Mouse (Mus musculus): Measurements from ENCODE around the gene Fut8. TPM values are rescaled to one million over a fixed set of nuclear protein-coding genes. Genes with fewer than 3 reads are reported as not detected.

Gene Fut8
- polyA plus RNA-seq, 1 experiment from 2014 or later: 10.1 TPM

GRCm38 (mm10) chr12:77484761-77485160 is 246.8 kb downstream of the Fut8 start:
- H3K27ac ChIP-seq (ENCODE audit: low read depth, low read length): no peak overlapping the region
- no peaks in the 10 kb centered on the region for H3K9me3 ChIP-seq (ENCODE audit: control insufficient read depth)
- no peaks in the 10 kb centered on the region for H3K36me3 ChIP-seq (ENCODE audit: control insufficient read depth, insufficient read depth)
- TF ChIP-seq CTCF (IDR thresholded peaks at IDR 0.05; ENCODE audit: low read depth): no peak
- no peak for ATAC-seq
- no peaks in the 10 kb centered on the region for H3K27me3 ChIP-seq (replicated peaks; ENCODE audit: control insufficient read depth, insufficient read depth, low read length)
- H3K9ac ChIP-seq (ENCODE audit: low read depth, low read length): no peak overlapping the region
- H3K4me3 ChIP-seq (ENCODE audit: low read depth, low read length): no peak overlapping the region
- no peak overlapping the region for H3K4me2 ChIP-seq (replicated peaks; ENCODE audit: low read depth)
- H3K4me1 ChIP-seq (replicated peaks; ENCODE audit: control insufficient read depth, insufficient read depth, low read length): no peaks in the 10 kb centered on the region
- WGBS: 84% methylated on average over 3 of the region's 3 CpGs

DNA sequence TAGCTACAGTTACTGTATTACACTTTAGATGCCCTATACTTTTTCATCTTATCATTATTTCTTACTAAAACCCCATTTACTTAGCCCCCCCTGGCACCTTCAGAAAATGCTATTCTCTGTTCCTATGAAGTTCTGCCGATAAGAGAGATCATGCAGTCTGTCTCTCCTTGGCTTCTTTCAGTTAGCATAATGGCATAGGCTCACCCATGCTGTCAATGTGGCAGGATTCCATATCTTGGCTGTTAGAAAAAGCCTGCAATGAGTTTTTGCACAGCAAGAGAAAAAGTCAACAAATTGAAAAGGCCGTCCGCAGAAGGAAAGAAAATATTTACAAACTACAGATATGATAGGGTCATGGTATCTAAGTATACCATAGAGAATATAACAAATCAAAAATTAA is 253.6 kb downstream of the Fut8 start:
- Histone ChIP-seq H3K27me3 (replicated peaks; ENCODE audit: control insufficient read depth, insufficient read depth, low read length) (no peaks in the 10 kb centered on the region), H3K9me3 (ENCODE audit: control insufficient read depth) (no peaks in the 10 kb centered on the region), H3K4me3 (ENCODE audit: low read depth, low read length) (no peak overlapping the region), H3K4me2 (replicated peaks; ENCODE audit: low read depth) (no peak overlapping the region), H3K9ac (ENCODE audit: low read depth, low read length) (no peak overlapping the region), H3K27ac (ENCODE audit: low read depth, low read length) (no peak overlapping the region), H3K36me3 (ENCODE audit: control insufficient read depth, insufficient read depth) (no peaks in the 10 kb centered on the region), H3K4me1 (replicated peaks; ENCODE audit: control insufficient read depth, insufficient read depth, low read length) (no peaks in the 10 kb centered on the region)
- WGBS: 70% methylated on average over 3 of the region's 3 CpGs
- ATAC-seq: no peak
- no peak for TF ChIP-seq CTCF (IDR thresholded peaks at IDR 0.05; ENCODE audit: low read depth)

GRCm38 (mm10) chr12:77495781-77496180 is 257.9 kb downstream of the Fut8 start:
- Histone ChIP-seq H3K4me3 (ENCODE audit: low read depth, low read length) (no peak overlapping the region), H3K9ac (ENCODE audit: low read depth, low read length) (no peak overlapping the region), H3K4me2 (replicated peaks; ENCODE audit: low read depth) (no peak overlapping the region), H3K9me3 (ENCODE audit: control insufficient read depth) (no peaks in the 10 kb centered on the region), H3K27me3 (replicated peaks; ENCODE audit: control insufficient read depth, insufficient read depth, low read length) (no peaks in the 10 kb centered on the region), H3K36me3 (ENCODE audit: control insufficient read depth, insufficient read depth) (no peaks in the 10 kb centered on the region), H3K4me1 (replicated peaks; ENCODE audit: control insufficient read depth, insufficient read depth, low read length) (no peaks in the 10 kb centered on the region), H3K27ac (ENCODE audit: low read depth, low read length) (no peak overlapping the region)
- 89% methylated on average over 1 of the region's 1 CpGs for WGBS
- TF ChIP-seq CTCF (IDR thresholded peaks at IDR 0.05; ENCODE audit: low read depth): no peak
- ATAC-seq: no peak

GRCm38 (mm10) chr12:77498153-77498552 is 260.2 kb downstream of the Fut8 start:
- no peak for ATAC-seq
- H3K36me3 ChIP-seq (ENCODE audit: control insufficient read depth, insufficient read depth): no peaks in the 10 kb centered on the region

GRCm38 (mm10) chr12:77500439-77501055 is 262.6 kb downstream of the Fut8 start:
- WGBS: 67% methylated on average over 5 of the region's 5 CpGs
- no peak overlapping the region for H3K9ac ChIP-seq (ENCODE audit: low read depth, low read length)
- H3K9me3 ChIP-seq (ENCODE audit: control insufficient read depth): no peaks in the 10 kb centered on the region
- H3K36me3 ChIP-seq (ENCODE audit: control insufficient read depth, insufficient read depth): no peaks in the 10 kb centered on the region
- H3K27me3 ChIP-seq (replicated peaks; ENCODE audit: control insufficient read depth, insufficient read depth, low read length): no peaks in the 10 kb centered on the region
- H3K4me1 ChIP-seq (replicated peaks; ENCODE audit: control insufficient read depth, insufficient read depth, low read length): no peaks in the 10 kb centered on the region
- ATAC-seq: no peak
- no peak overlapping the region for H3K4me2 ChIP-seq (replicated peaks; ENCODE audit: low read depth)
- no peak overlapping the region for H3K27ac ChIP-seq (ENCODE audit: low read depth, low read length)
- H3K4me3 ChIP-seq (ENCODE audit: low read depth, low read length): no peak overlapping the region
- TF ChIP-seq CTCF (IDR thresholded peaks at IDR 0.05; ENCODE audit: low read depth): no peak

More at GRCm38 (mm10) chr12:77498153-77498552, 260.2 kb downstream of the Fut8 start:
- no peaks in the 10 kb centered on the region for H3K27me3 ChIP-seq (replicated peaks; ENCODE audit: control insufficient read depth, insufficient read depth, low read length)
- TF ChIP-seq CTCF (IDR thresholded peaks at IDR 0.05; ENCODE audit: low read depth): no peak
- no peak overlapping the region for H3K9ac ChIP-seq (ENCODE audit: low read depth, low read length)
- no peak overlapping the region for H3K4me2 ChIP-seq (replicated peaks; ENCODE audit: low read depth)
- H3K9me3 ChIP-seq (ENCODE audit: control insufficient read depth): no peaks in the 10 kb centered on the region
- 49% methylated on average over 2 of the region's 2 CpGs for WGBS
- H3K27ac ChIP-seq (ENCODE audit: low read depth, low read length): no peak overlapping the region
- H3K4me3 ChIP-seq (ENCODE audit: low read depth, low read length): no peak overlapping the region
- H3K4me1 ChIP-seq (replicated peaks; ENCODE audit: control insufficient read depth, insufficient read depth, low read length): no peaks in the 10 kb centered on the region

GRCm38 (mm10) chr12:77501466-77502240 is 263.7 kb downstream of the Fut8 start:
- ATAC-seq: no peak
- no peak overlapping the region for H3K4me3 ChIP-seq (ENCODE audit: low read depth, low read length)
- WGBS: 40% methylated on average over 7 of the region's 7 CpGs
- no peaks in the 10 kb centered on the region for H3K27me3 ChIP-seq (replicated peaks; ENCODE audit: control insufficient read depth, insufficient read depth, low read length)
- no peak overlapping the region for H3K27ac ChIP-seq (ENCODE audit: low read depth, low read length)
- no peak overlapping the region for H3K9ac ChIP-seq (ENCODE audit: low read depth, low read length)
- no peaks in the 10 kb centered on the region for H3K36me3 ChIP-seq (ENCODE audit: control insufficient read depth, insufficient read depth)
- no peak for TF ChIP-seq CTCF (IDR thresholded peaks at IDR 0.05; ENCODE audit: low read depth)
- no peaks in the 10 kb centered on the region for H3K9me3 ChIP-seq (ENCODE audit: control insufficient read depth)
- no peaks in the 10 kb centered on the region for H3K4me1 ChIP-seq (replicated peaks; ENCODE audit: control insufficient read depth, insufficient read depth, low read length)
- H3K4me2 ChIP-seq (replicated peaks; ENCODE audit: low read depth): no peak overlapping the region

Measured in intestine, postnatal 0 days (tissue).